Mouse (Mus musculus) liver, embryonic 14.5 days (tissue): Measurements from ENCODE around the gene Man1c1. TPM values are rescaled to one million over a fixed set of nuclear protein-coding genes. Genes with fewer than 3 reads are reported as not detected.

Experiments used
- ATAC-seq: fragments of 200-750 bp; cut with Nextera tagmentation; 2 replicates; pipeline ENCODE4 v1.8.0; 2017; ENCODE audit warnings: moderate number of reproducible peaks, mild to moderate bottlenecking, moderate library complexity; ENCODE audit not compliant: insufficient read depth
- DNase-seq, 3 experiments: peaks; one replicate each; pipeline ENCODE4 v3.0.0-alpha.2; 2012 to 2013; ENCODE audit warnings: low read depth in 3 of 3, low spot score in 3 of 3
- H3K27ac ChIP-seq: fragments of 300-500 bp; sonication (generic); 2 replicates; pipeline ENCODE4 v1.5.1; 2014; ENCODE audit warnings: moderate library complexity, mild to moderate bottlenecking, control low read depth, inconsistent platforms
- H3K27me3 ChIP-seq: fragments of 300-500 bp; sonication (generic); 2 replicates; pipeline ENCODE4 v1.6.1; 2014; ENCODE audit warnings: mild to moderate bottlenecking, low read length, moderate library complexity; ENCODE audit not compliant: control insufficient read depth, insufficient read depth
- H3K36me3 ChIP-seq: fragments of 300-500 bp; sonication (generic); replicated peaks from 2 replicates; pipeline ENCODE4 v1.6.1; 2014; ENCODE audit warnings: low read depth; ENCODE audit not compliant: control insufficient read depth, insufficient read depth
- H3K4me1 ChIP-seq, 2 experiments: fragments of 200-500 bp in 1 of 2; fragments of 300-500 bp in 1 of 2; sonication (generic) in 1 of 2; replicated peaks; 2 replicates each; pipeline ENCODE4 v1.6.1; 2012 to 2014; ENCODE audit warnings: antibody characterized with exemption in 1 of 2, inconsistent platforms in 1 of 2, low read length in 1 of 2; ENCODE audit not compliant: control insufficient read depth in 2 of 2, insufficient read depth in 2 of 2
- H3K4me2 ChIP-seq: fragments of 300-500 bp; sonication (generic); 2 replicates; pipeline ENCODE4 v1.6.1; 2014; ENCODE audit warnings: low read depth, mild to moderate bottlenecking, control low read depth, moderate library complexity
- H3K4me3 ChIP-seq, 2 experiments: fragments of 200-500 bp in 1 of 2; fragments of 300-500 bp in 1 of 2; sonication (generic) in 1 of 2; 2 replicates each; pipeline ENCODE4 v1.5.1; 2012 to 2014; ENCODE audit warnings: low read depth in 2 of 2, low read length in 2 of 2, mild to moderate bottlenecking in 2 of 2, control low read depth in 1 of 2, inconsistent platforms in 1 of 2, moderate library complexity in 1 of 2; ENCODE audit not compliant: insufficient read depth in 1 of 2
- H3K9ac ChIP-seq: fragments of 300-500 bp; sonication (generic); replicated peaks from 2 replicates; pipeline ENCODE4 v1.6.1; 2014; ENCODE audit warnings: mild to moderate bottlenecking, control low read depth, moderate library complexity
- H3K9me3 ChIP-seq: fragments of 300-500 bp; sonication (generic); 2 replicates; pipeline ENCODE4 v1.6.1; 2016; ENCODE audit warnings: low read length, mixed read lengths; ENCODE audit not compliant: control insufficient read depth
- CTCF ChIP-seq: IDR thresholded peaks from 2 replicates; pipeline ENCODE4 v1.5.1; 2016; ENCODE audit warnings: antibody characterized with exemption, low read depth, control low read depth
- EP300 ChIP-seq: IDR thresholded peaks from 2 replicates; pipeline ENCODE4 v1.6.1; 2016; ENCODE audit warnings: antibody characterized with exemption, low read depth
- whole genome bisulfite sequencing: fragments of 180-500 bp; shearing (Covaris S2); extraction: QIAGEN DNeasy Blood & Tissue Kit; methylation state at CpG from one replicate; pipeline ENCODE4 v1.1.7; 2014; ENCODE audit not compliant: insufficient replicate concordance; 5-methylcytosine and 5-hydroxymethylcytosine counted together
- polyA plus RNA-seq, 2 experiments: library from polyadenylated mRNA; depleted of rRNA in 1 of 2; stranded (reverse) in 1 of 2; unstranded in 1 of 2; fragments of >200 nt; fragmentation: Nextera tagmentation in 1 of 2; extraction: Ambion mirVana in 1 of 2; gene quantifications; 2 replicates each; pipeline versions ENCODE4 v1.2.1 to v1.2.3; 2012 to 2014

Man1c1 gene
- polyA plus RNA-seq, 2 experiments, result 1.2 to 1.9 TPM

DNA sequence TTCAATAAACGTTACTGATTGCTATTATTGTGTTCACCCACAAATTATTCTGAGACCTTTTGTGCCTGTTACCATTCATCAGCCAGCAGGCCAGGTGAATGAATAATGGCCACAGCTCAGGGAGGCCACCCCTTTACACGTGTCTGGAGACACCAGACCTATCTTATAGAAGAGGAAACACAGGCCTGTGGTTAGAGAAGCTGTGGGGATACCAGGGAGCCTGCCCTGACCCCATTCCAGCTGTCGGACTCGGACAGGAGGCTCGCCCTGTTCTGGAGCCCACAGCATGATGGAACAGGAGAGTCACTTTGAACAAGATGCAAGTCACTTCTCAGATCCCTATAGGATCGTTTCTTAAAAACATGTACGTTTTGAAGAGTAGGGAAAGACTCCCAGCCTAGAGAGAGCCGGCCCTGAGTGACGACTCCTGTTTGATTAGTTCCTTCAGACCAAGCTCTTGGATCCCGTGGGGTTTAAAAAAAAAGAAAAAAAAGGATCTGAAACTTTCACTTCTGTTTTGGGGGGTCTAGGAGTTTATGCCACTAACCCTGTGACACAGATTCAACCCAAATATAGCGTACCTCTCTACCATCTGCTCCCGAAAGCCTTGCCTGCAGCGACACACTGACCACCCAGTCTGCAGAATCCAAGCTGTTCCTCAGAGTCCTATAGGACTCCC lies 85.1 kb downstream of the Man1c1 start:
- Histone ChIP-seq H3K4me3 (no peak overlapping the region), H3K27ac (no peak overlapping the region), H3K27me3 (no peaks in the 10 kb centered on the region), H3K36me3 (no peaks in the 10 kb centered on the region), H3K9me3 (no peaks in the 10 kb centered on the region), H3K4me1 (0 out of 4 replicates have a peak, but pooled peaks cover 0 to 2% of the 10 kb centered on the region in 2 experiments), H3K4me2 (no peak overlapping the region), H3K9ac (no peak overlapping the region)
- DNase-seq, result no peak
- 45% methylated on average over 13 of the region's 13 CpGs for WGBS
- ATAC-seq, result no peak
- no peak for TF ChIP-seq CTCF
- no peak for TF ChIP-seq EP300

DNA sequence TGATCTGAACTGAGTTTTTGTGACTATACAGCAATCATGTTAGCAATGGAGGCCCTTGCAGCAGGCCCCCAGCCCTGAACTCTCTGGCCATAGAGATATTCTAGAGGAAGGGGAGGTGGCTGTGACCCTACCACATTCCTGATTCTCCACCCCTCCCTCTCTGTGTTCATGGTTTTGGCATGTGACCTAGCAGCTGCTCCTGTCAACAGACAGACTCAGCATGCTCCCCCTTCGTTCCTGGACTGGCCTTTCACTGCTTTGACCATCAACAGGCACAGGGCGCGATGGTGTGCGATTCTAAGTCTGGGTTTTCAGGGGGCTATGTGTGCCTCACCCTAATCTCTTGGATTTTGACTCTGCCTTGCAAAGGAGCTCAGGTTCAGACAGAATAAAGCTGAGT lies 86.3 kb downstream of the Man1c1 start:
- Histone ChIP-seq H3K9ac (no peak overlapping the region), H3K4me3 (no peak overlapping the region), H3K27me3 (no peaks in the 10 kb centered on the region), H3K36me3 (no peaks in the 10 kb centered on the region), H3K27ac (no peak overlapping the region), H3K4me2 (no peak overlapping the region), H3K4me1 (0 out of 4 replicates have a peak, but pooled peaks cover 0 to 2% of the 10 kb centered on the region in 2 experiments), H3K9me3 (no peaks in the 10 kb centered on the region)
- ATAC-seq, result no peak
- 66% methylated on average over 4 of the region's 4 CpGs for WGBS
- TF ChIP-seq EP300, result no peak
- no peak for TF ChIP-seq CTCF
- DNase-seq, result no peak

DNA sequence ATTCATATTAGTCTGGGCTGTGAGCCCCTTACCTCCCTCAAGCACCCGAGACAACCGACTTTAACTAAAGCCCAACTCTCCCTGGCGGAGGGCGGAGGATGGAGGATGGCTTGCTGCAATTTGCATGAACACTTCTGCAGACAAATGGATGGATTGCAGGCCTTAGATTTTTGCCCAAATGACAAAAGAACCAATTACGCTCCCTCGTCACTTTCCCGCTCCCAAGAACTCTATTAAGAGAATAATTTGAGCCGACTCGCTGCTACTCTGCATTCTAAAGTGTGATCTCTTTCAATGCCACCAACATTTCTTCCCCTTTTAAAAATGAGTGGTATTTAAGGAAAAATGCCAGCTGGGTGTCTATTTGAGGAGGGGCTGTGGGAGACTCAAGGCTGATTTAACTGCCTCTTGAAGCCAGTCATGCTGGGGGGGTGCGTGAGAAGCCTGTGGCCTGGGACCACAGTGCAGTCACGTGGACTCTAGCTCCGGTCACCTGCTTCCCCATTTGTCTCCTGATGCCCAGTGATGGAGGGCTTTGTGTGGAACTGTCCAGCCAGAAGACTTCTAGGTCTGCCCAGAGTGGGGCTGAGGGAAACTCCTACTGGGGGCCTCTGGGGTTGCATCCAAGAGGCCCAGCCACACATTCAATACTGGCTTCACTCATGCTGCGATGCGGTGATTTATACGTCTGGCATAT lies 88.0 kb downstream of the Man1c1 start:
- H3K27ac ChIP-seq, result no peak overlapping the region
- no peak overlapping the region for H3K4me3 ChIP-seq
- no peak overlapping the region for H3K4me2 ChIP-seq
- H3K9me3 ChIP-seq, result no peaks in the 10 kb centered on the region
- no peak overlapping the region for H3K9ac ChIP-seq
- no peaks in the 10 kb centered on the region for H3K36me3 ChIP-seq
- TF ChIP-seq EP300 (no peak), CTCF (no peak)
- H3K27me3 ChIP-seq, result no peaks in the 10 kb centered on the region
- 73% methylated on average over 15 of the region's 15 CpGs for WGBS
- no peak for ATAC-seq
- H3K4me1 ChIP-seq, result peaks cover 0 to 5% of the 10 kb centered on the region in 2 experiments; a peak in 1 of 4 replicates
- no peak for DNase-seq

DNA sequence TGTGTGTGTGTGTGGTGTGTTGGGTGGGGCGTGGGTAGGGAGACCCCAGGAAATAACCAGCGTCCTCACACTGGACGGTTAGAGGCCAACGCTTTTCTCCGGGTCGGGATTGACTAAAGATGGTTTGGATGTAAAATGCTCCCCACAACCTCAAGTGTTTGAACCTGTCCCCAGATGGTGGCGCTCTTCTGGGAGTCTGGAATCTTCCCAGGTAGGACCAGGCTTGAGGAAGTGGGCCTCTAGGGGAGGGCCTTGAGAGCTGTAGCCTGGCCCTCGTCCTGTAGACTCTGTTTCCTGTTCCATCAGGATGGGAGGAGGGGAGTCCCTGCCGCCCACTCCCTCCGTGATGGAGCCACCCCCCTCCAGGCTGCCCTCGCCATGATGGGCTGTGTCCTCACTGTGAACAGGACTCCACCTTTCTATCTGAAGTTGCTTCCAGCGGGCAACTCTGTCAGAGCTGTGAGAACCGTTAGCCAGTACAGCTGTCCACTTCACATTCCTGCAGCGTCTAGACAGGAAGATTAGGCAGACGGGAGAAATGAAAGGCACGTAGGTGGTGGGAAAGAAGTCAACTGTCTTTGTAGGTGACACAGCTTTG lies 91.9 kb downstream of the Man1c1 start:
- DNase-seq, result no peak
- no peak for ATAC-seq
- no peak overlapping the region for H3K27ac ChIP-seq

DNA sequence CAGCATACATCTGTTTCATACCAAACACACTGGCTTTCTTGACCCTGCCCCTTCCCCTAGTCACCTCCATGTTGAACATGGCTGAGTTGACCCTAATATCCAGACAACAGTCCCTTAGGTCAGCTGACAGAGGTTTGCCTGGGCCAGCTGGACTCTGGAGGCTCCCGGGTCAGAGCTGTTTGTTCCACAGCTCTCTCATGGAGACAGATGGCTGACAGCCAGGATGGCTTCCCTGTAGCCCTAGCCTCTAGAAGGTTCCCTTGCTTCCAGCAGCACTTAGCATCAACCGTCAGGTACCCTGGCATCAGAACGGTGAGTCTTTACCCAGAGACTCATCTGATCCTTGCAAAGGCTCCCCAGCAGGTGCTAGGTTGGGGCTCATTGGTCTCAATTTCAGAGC lies 93.5 kb downstream of the Man1c1 start:
- WGBS, result 72% methylated on average over 3 of the region's 3 CpGs
- Histone ChIP-seq H3K4me2 (no peak overlapping the region), H3K36me3 (no peaks in the 10 kb centered on the region), H3K27ac (no peak overlapping the region), H3K9ac (no peak overlapping the region), H3K4me1 (peaks cover 0 to 5% of the 10 kb centered on the region in 2 experiments; a peak in 2 of 4 replicates), H3K9me3 (no peaks in the 10 kb centered on the region), H3K27me3 (no peaks in the 10 kb centered on the region), H3K4me3 (no peak overlapping the region)
- TF ChIP-seq EP300, result no peak
- no peak for TF ChIP-seq CTCF
- ATAC-seq (no peak), DNase-seq (no peak)

More for the DNA sequence above, 91.9 kb downstream of the Man1c1 start:
- no peaks in the 10 kb centered on the region for H3K9me3 ChIP-seq
- TF ChIP-seq CTCF (no peak), EP300 (no peak)
- H3K9ac ChIP-seq, result no peak overlapping the region
- WGBS, result 44% methylated on average over 16 of the region's 16 CpGs
- no peaks in the 10 kb centered on the region for H3K36me3 ChIP-seq
- no peaks in the 10 kb centered on the region for H3K27me3 ChIP-seq
- H3K4me1 ChIP-seq, result peaks cover 0 to 5% of the 10 kb centered on the region in 2 experiments; a peak in 1 of 4 replicates
- H3K4me3 ChIP-seq, result no peak overlapping the region
- H3K4me2 ChIP-seq, result no peak overlapping the region
